Mouse (Mus musculus): Measurements from ENCODE around the gene Gm20479.

- TF ChIP-seq CTCF (IDR thresholded peaks at IDR 0.05; ENCODE audit: extremely low read depth, insufficient read length, insufficient replicate concordance, low read depth, low read length) = peak; percentile 62; the same call in 1 of the 2 replicates
- no peak for TF ChIP-seq POLR2A (IDR thresholded peaks at IDR 0.05; ENCODE audit: low read depth, low read length)
Measured at GRCm38 (mm10) chr7:27397048-27397949, 40.1 kb upstream of the Gm20479 start.
